Mouse (Mus musculus): ENCODE results near the gene Dusp3.

Gene Dusp3

DNA sequence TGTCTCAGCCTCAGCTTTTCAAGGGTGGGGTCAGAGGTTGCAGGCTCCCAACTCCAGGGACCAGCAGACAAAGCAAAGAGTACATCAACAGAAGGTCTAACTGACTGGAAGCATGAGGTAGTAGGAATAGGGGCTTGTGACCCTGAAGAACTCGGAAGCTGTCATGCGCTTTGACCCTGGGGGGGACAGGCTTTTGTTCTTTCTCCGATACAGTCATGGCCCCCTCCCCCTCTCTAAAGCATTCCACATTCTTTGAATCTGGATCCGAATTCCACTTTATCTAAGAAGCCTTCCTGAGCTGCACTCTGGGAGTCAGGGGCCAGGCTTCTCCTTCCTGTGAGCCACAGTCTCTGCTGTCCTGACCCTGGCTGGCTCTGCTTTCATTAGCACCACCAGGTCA, 54.8 kb downstream of the Dusp3 start:
- no peak for DNase-seq (ENCODE audit: low read depth)

- DNase-seq (ENCODE audit: low read depth) = peak; percentile 33
These were observed 58.6 kb downstream of the Dusp3 start for GRCm38 (mm10) chr11:101928030-101928762.

DNA sequence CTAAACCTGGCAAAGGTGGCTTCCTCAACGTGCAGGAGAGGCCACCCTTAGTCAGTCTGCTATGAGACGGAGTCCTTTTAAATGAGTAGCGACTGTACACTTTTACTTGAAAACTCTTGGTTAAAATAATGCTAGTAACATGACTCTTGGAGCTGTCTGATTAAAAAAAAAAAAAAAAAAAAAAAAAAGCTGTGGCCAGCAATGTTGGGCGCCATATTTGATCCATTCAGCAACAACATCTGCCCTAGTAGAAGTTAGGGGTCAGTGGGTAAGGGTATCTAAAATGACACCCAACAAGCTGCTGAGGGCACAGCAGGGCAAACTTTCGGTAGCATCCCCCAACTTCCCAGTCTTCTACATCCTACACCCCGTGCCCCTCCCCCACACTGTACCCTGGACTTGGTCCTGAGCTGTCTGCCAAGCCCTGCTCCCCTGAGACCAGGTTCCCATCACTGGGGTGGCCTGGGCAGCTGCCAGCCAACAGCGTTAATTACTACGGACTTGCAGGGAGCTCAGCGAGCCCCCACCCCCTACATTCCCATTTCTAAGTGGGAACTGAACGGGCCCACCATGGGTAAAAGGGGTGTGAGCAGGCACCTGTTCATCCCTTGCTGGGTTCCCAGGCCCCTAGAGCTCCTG, 59.7 kb downstream of the Dusp3 start:
- no peak for DNase-seq (ENCODE audit: low read depth)

DNA sequence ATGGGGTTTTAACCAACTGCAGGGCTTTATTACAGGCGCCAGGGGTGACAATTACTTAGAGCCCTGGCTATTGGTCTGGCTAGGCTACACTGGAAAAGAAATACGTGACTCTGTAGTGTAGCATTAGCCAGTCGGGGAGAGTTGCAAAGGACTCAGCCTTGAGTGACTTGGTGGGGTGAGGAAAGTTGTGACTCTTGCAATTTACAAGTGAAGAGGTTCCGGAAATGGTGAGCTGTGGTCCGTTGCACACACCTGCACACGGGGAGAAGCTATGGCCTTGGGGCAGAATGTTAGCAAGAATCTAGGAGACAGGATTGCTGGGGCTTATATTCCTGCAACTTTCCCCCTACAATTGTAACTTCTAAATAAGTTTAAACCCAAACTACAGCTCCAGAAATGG, 61.2 kb downstream of the Dusp3 start:
- no peak for DNase-seq (ENCODE audit: low read depth)

- no peak for DNase-seq (ENCODE audit: low read depth)
These were observed 62.3 kb downstream of the Dusp3 start for GRCm38 (mm10) chr11:101924441-101924976.

GRCm38 (mm10) chr11:101923988-101924387, 62.8 kb downstream of the Dusp3 start:
- no peak for DNase-seq (ENCODE audit: low read depth)

DNA sequence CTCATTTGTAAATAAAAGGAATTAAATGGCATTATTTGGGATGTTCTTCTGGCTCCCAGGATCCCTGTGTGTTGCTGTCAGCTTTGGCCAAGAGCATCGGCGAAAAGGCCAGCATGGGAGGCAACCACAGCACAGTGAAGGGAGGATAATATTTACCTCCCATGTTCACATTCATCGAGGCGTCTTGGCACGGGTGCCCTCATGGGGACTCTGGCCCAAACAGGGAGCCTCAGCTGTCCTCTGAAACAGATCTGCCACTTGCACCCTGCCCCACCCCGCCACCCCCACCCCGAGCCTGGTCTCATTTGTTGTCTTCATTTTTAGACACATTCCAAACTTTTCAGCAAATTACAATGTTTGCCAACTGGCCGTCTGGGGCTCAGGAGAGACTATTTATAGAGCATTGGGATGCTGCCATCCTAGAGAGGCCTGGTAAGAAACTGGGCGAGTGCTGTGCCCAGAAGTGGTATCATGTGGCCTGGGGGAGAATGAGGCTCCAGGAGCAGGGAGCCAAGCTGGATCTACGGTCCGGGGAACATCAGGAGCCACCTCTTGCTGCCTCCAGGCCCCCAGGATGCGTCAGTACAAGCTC, 65.4 kb downstream of the Dusp3 start:
- DNase-seq (ENCODE audit: low read depth) = no peak

Measured in induced T-regulatory cell, adult 2 months (primary cell).